Mouse (Mus musculus) large intestine, adult 2 months (tissue): ENCODE data around the gene Olfr854. TPM values are rescaled to one million over a fixed set of nuclear protein-coding genes. Genes with fewer than 3 reads are reported as not detected.

Experiments
- DNase-seq: peaks from one replicate; pipeline ENCODE4 v3.0.0-alpha.2; 2012; ENCODE audit warnings: low read depth, low spot score
- WGBS: fragments of 180-500 bp; shearing (Covaris S2); methylation state at CpG from one replicate; pipeline ENCODE4 v1.1.7; 2018; 5-methylcytosine and 5-hydroxymethylcytosine counted together
- polyA plus RNA-seq: library from polyadenylated mRNA; depleted of rRNA; stranded (reverse); fragments of >200 nt; gene quantifications from 2 replicates; pipeline ENCODE4 v1.2.3, GENCODE M21; 2012; rRNA removed

The Olfr854 gene
- polyA plus RNA-seq: not detected in 2 replicates

- DNase-seq: no peak
- 64% methylated on average over 1 of the region's 1 CpGs for WGBS
These were observed at the start of gene Olfr854 for GRCm38 (mm10) chr9:19567282-19567681. Gene Olfr854, minus strand, starts transcription at chr9:19567382.

GRCm38 (mm10) chr9:19582317-19582716, 15.1 kb upstream of the Olfr854 start, which contains the start of gene Olfr855:
Gene Olfr855, plus strand, starts transcription at chr9:19582617.
- no peak for DNase-seq

GRCm38 (mm10) chr9:19540976-19541375, 26.2 kb downstream of the Olfr854 start, which contains the start of gene Olfr853:
Gene Olfr853, minus strand, starts transcription at chr9:19541076.
- no peak for DNase-seq
- 82% methylated on average over 1 of the region's 1 CpGs for WGBS

Other genes starting within 250 kb of the Olfr854 start
- not detected in 2 replicates for gene Olfr845, start 230.9 kb downstream of the Olfr854 start, polyA plus RNA-seq
- gene Olfr846, start 203.4 kb downstream of the Olfr854 start, polyA plus RNA-seq: not detected in 2 replicates
- not detected in 2 replicates for gene Olfr847, start 188.7 kb downstream of the Olfr854 start, polyA plus RNA-seq
- not detected in 2 replicates for gene Olfr849, start 127.1 kb downstream of the Olfr854 start, polyA plus RNA-seq
- not detected in 2 replicates for gene Olfr850, start 89.1 kb downstream of the Olfr854 start, polyA plus RNA-seq
- gene Olfr851, start 74.1 kb downstream of the Olfr854 start, polyA plus RNA-seq: not detected in 2 replicates
- gene Olfr853, start 26.3 kb downstream of the Olfr854 start, polyA plus RNA-seq: not detected in 2 replicates
- not detected in 2 replicates for gene Olfr855, start 15.2 kb upstream of the Olfr854 start, polyA plus RNA-seq
- 4.3 and 6.3 TPM in 2 replicates for gene Zfp317, start 54.7 kb upstream of the Olfr854 start, polyA plus RNA-seq
- gene Olfr857, start 142.1 kb upstream of the Olfr854 start, polyA plus RNA-seq: not detected in 2 replicates
- not detected in 2 replicates for gene Olfr58, start 212.9 kb upstream of the Olfr854 start, polyA plus RNA-seq
- not detected in 2 replicates for gene Olfr859, start 237.5 kb upstream of the Olfr854 start, polyA plus RNA-seq